9 mouse cellular contexts compared by ENCODE assay signal in genomic region chr10:75684035-75685004, GRCm38 (mm10). TPM values are rescaled to one million over a fixed set of nuclear protein-coding genes. Genes with fewer than 3 reads are reported as not detected.
DNase-seq lines count a peak whose midpoint lies in the region; ATAC-seq lines count a peak whose summit lies in the region.
"Had no signal": no experiment of that assay in that cellular context is flagged by ENCODE, and none has a peak within 500 bp of the region (broad histone marks: within the 10 kb centered on the region; RNA-seq: fewer than 3 reads in every experiment).

No protein-coding gene starts in this region.

- H3K4me2 ChIP-seq in forebrain, embryonic 12.5 days = no peak overlapping the region; the same call in 1 of the 2 replicates
- H3K4me2 ChIP-seq in liver, embryonic 12.5 days = no peak overlapping the region
- H3K4me2 ChIP-seq: limb, embryonic 15.5 days had no signal

- H3K9me3 ChIP-seq in forebrain, embryonic 12.5 days = no peaks in the 10 kb centered on the region
- H3K9me3 ChIP-seq in liver, embryonic 12.5 days (replicated peaks) = no peaks in the 10 kb centered on the region
- H3K9me3 ChIP-seq: limb, embryonic 15.5 days had no signal

- peak; percentile 92 for ATAC-seq in forebrain, embryonic 12.5 days (ENCODE audit: low FRiP score)
- no peak for ATAC-seq in liver, embryonic 12.5 days

- WGBS in forebrain, embryonic 12.5 days = 47% methylated on average over 12 of the region's 12 CpGs
- 70% methylated on average over 12 of the region's 12 CpGs for WGBS in liver, embryonic 12.5 days (ENCODE audit: insufficient replicate concordance)

- peaks cover 63% of the 10 kb centered on the region for H3K36me3 ChIP-seq in forebrain, embryonic 12.5 days (replicated peaks)
- peaks cover 99% of the 10 kb centered on the region for H3K36me3 ChIP-seq in liver, embryonic 12.5 days

- DNase-seq in ZHBTc4 (ENCODE audit: low read depth, low spot score) = peak; percentile 65
- peak; percentile 86 for DNase-seq in layer of hippocampus, adult 11-12 months (ENCODE audit: low spot score)
- peak; percentile 65 for DNase-seq in mesoderm, embryonic 11.5 days (ENCODE audit: low read depth, low spot score)
- peak; percentile 91 for DNase-seq in telencephalon, adult 2 months (ENCODE audit: low read depth, low spot score)
- no peak for DNase-seq in heart, adult 8-10 months (ENCODE audit: low spot score)
- no peak for DNase-seq in kidney, adult 9 months

- H3K27ac ChIP-seq in forebrain, embryonic 12.5 days = peak overlapping the region; percentile 66
- no peak overlapping the region for H3K27ac ChIP-seq in liver, embryonic 12.5 days
- H3K27ac ChIP-seq: limb, embryonic 15.5 days had no signal

- H3K27me3 ChIP-seq in forebrain, embryonic 12.5 days = no peaks in the 10 kb centered on the region
- no peaks in the 10 kb centered on the region for H3K27me3 ChIP-seq in liver, embryonic 12.5 days (replicated peaks)
- H3K27me3 ChIP-seq: limb, embryonic 15.5 days had no signal

- no peak overlapping the region for H3K4me3 ChIP-seq in forebrain, embryonic 12.5 days (replicated peaks)
- H3K4me3 ChIP-seq in liver, embryonic 12.5 days = no peak overlapping the region
- H3K4me3 ChIP-seq: limb, embryonic 15.5 days had no signal

- H3K9ac ChIP-seq in forebrain, embryonic 12.5 days = 0 out of 2 replicates have a peak overlapping the region, but pooled peaks have one; percentile 12
- no peak overlapping the region for H3K9ac ChIP-seq in liver, embryonic 12.5 days
- H3K9ac ChIP-seq: limb, embryonic 15.5 days had no signal

- H3K4me1 ChIP-seq in forebrain, embryonic 12.5 days = peaks cover 17% of the 10 kb centered on the region
- H3K4me1 ChIP-seq in liver, embryonic 12.5 days = peaks cover under 1% of the 10 kb centered on the region; the same call in 1 of the 2 replicates
- H3K4me1 ChIP-seq: limb, embryonic 15.5 days had no signal

RNA-seq across cellular contexts. Expression of gene Susd2, which starts 40.5 kb away (rescaled TPM):
- polyA plus RNA-seq in forebrain, embryonic 12.5 days (2016; fragmentation: Nextera tagmentation; extraction: Ambion mirVana) = 1.6 TPM in 2 replicates
- 1 to 10 TPM in 3 of 4 experiments, under 1 TPM in 1; 0.98 to 2.2 (median 1.7) TPM for total RNA-seq in heart, adult 8-10 months (2022)
- polyA plus RNA-seq in liver, embryonic 12.5 days (2016; fragmentation: Nextera tagmentation; extraction: Ambion mirVana) = 0.69 and 1.1 TPM in 2 replicates

Comparison
In these comparisons a context has a peak if more than half of its experiments do, and no peak if none do; other contexts are left out.
1. DNase-seq: peak in ZHBTc4 (single experiment), layer of hippocampus, adult 11-12 months (single experiment), mesoderm, embryonic 11.5 days (single experiment) and telencephalon, adult 2 months (single experiment); none in heart, adult 8-10 months (single experiment) and kidney, adult 9 months (single experiment).